Mouse (Mus musculus): ENCODE measurements around the gene Srr. TPM values are rescaled to one million over a fixed set of nuclear protein-coding genes. Genes with fewer than 3 reads are reported as not detected.

Gene Srr
- polyA plus RNA-seq, 1 experiment from 2014 or later = 16.6 TPM

DNA sequence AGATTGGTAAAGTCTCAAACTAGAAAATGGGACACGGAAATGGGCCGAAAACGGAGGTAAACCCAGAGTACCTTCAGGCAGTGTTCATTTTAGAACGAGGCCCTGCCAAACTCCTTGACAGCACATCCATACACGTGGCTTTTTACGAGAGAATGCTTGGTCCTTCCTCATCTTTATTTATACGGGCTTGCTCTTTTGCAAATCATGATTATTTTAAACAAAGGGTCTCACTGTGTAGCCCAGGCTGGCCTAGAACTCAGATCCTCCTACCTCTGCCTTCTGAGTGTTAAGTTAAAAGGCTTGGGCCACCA, 27.3 kb downstream of the Srr start:
- Histone ChIP-seq H3K9ac (peak overlapping the region; percentile 73), H3K4me2 (replicated peaks) (peak overlapping the region; percentile 97), H3K27ac (peak overlapping the region; percentile 87; the same call in 1 of the 2 replicates), H3K36me3 (peaks cover 20% of the 10 kb centered on the region), H3K27me3 (replicated peaks) (no peaks in the 10 kb centered on the region), H3K4me3 (replicated peaks) (peak overlapping the region; percentile 83), H3K4me1 (replicated peaks) (peaks cover 17% of the 10 kb centered on the region), H3K9me3 (no peaks in the 10 kb centered on the region)
- 0% methylated on average over 7 of the region's 7 CpGs for WGBS
- no peak for ATAC-seq

DNA sequence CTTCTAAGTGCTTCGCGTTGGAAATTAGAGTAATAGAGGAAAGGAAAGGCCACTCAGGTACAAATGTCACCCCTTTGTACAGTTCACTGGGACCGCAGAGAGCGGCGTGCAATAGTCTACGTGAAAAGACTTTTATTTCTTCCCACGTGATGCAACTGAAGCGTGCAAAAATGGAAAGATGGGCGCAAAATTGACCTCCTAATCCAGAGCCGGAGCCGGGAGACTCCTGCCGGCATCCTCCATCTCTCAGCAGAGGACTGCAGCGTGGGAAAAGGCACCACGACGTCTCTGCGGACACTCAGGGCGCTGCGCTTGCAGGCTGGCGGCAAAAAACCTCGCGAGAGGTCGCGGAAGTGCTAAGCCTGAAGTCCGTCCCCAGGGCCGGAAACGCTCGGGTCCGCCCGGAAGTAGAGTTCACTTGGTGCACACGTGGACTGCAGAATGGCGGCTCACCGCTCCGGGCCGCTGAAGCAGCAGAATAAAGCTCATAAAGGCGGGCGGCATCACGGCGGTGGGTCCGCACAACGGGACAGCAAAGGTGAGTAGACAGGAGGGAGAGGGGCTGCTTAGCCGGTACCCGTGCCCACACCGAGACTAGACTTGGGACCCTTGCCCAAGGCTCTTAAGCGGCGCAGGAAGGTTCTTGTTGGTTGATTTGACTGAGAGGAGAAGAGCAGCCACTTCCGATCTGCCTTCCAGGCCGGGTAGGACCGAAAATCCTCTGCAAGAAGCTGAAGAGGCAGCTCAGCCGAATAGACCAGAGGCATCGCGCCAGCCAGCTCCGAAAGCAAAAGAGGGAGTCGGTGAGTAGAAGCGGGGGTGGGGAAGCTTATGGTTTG, 27.9 kb downstream of the Srr start, which contains the start of gene Tsr1:
TSS of gene Tsr1 (plus strand) at position 394 of the 839 bp plus-strand sequence.
- H3K27ac ChIP-seq = peak within 1 kb of the TSS; percentile 87
- peak within 1 kb of the TSS; percentile 97 for H3K4me2 ChIP-seq (replicated peaks)
- peaks cover 16% of the 10 kb centered on the region; the same call in 1 of the 2 replicates for H3K36me3 ChIP-seq
- no peaks in the 10 kb centered on the region for H3K9me3 ChIP-seq
- H3K27me3 ChIP-seq (replicated peaks) = no peaks in the 10 kb centered on the region
- peak within 1 kb of the TSS; percentile 73 for H3K9ac ChIP-seq
- WGBS = under 1% methylated on average over 54 of the region's 54 CpGs
- H3K4me1 ChIP-seq (replicated peaks) = peaks cover 17% of the 10 kb centered on the region
- peak; percentile 80 for ATAC-seq
- H3K4me3 ChIP-seq (replicated peaks) = peak within 1 kb of the TSS; percentile 83

DNA sequence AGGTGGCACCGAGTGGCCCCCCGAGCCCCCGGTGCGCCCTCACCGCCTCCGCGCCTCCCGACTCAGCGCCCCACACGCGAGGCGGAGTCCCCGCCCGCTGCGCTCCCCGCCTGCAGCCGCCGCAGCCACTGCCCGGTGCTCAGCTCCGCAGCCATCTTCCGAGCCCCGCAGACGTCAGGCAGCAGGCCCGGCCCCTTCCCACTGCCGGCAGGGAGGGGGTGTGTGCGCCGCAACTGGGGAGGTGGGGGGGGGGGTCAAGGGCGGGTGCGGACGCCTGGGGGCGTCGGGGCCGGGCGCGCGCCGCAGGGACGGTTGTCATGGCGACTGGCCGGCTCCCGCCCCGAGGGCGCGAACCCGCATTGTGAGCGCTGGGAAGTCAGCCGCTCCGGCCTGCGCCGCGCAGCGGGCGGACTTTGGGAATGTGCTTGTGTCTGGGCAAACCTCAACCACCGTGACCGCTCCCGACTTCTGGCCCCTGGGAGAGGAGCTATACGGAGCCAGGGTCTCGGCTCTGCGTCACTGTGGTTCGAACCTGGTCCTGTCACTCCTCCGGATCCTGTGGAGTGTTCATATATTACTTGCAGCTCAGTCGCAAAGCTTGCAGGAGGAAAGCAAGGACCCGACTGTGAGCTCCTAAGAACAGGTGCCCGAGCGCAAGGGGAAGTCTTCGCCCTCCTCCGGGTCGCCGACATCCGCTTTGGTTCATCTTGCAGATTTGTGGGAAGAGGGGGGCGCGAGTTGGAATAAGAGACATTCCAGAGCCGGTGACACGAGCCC, 28.7 kb downstream of the Srr start, which contains the start of gene Sgsm2:
TSS of gene Sgsm2 (minus strand) at position 160 of the 777 bp plus-strand sequence.
- Histone ChIP-seq H3K27me3 (replicated peaks) (no peaks in the 10 kb centered on the region), H3K9ac (peak within 1 kb of the TSS; percentile 73), H3K4me1 (replicated peaks) (peaks cover 14% of the 10 kb centered on the region), H3K36me3 (peaks cover 15% of the 10 kb centered on the region; the same call in 1 of the 2 replicates), H3K4me2 (replicated peaks) (peak within 1 kb of the TSS; percentile 97), H3K27ac (peak within 1 kb of the TSS; percentile 87), H3K9me3 (no peaks in the 10 kb centered on the region), H3K4me3 (replicated peaks) (peak within 1 kb of the TSS; percentile 83)
- under 1% methylated on average over 59 of the region's 74 CpGs for WGBS
- peak; percentile 76 for ATAC-seq

DNA sequence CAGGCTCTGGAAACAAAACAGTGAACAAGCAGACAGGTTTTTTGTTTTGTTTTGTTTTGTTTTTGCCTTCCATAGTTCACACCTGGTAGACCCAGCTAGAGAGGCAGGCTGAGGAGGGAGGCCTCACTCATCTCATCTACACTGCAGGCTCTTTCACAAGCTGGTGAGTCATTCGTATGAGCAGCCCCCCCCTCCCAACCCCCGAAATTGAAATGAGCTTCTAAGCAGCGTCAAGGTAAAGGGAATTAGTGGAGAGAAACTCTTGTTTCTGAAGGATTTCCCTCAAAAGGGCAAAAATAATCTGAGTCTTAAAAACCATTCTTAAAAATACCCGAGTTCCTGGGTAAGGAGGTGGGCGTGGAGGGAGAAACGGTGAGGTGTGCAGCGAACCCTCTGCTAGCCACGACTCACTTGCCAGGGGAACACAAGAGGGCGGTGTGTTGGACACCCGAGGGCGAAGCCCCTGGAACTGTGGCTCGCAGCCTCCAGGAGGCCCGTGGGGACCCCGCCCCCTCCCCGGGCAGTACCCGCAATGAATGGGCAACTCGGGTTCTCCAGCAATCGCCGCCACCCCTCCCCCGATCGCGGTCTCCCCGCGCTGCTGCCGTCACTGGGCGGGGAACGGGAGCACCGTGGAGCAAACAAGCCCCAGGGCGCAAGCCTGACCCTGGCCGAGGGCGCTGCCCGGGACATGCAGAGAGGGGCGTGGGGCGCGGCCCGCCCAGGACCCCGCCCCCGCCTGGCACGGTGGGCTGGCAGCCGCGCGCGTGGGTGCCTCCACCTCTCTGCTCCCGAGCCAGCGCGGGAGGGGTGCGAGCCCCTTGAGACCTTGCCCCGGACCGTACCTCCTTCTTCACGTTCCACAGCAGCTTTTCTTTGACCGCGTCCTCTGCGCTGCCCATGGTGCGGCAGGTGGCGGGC, 29.5 kb downstream of the Srr start:
- ATAC-seq = peak; percentile 73

DNA sequence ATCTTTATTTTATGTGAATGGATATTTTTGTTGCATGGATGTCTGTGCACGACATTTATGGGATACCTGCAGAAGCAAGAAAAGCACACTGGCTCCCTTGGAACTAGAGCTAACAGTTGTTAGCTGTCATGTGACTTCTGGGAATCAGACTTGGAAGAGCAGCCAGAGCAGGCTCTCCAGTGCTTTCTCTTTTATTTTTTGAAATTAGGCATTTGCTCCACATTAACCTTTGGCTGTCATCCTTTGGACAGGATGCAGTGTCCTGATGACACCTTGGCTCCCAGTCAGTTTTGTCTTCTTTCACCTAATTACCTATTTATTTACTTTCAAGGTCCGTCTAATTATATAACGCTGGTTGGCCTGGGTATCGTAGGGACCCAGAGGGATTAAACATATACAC, 31.1 kb downstream of the Srr start:
- ATAC-seq = no peak
- Histone ChIP-seq H3K4me1 (replicated peaks) (0 out of 2 replicates have a peak, but pooled peaks cover 2% of the 10 kb centered on the region), H3K27me3 (replicated peaks) (no peaks in the 10 kb centered on the region), H3K4me2 (replicated peaks) (no peak overlapping the region), H3K9ac (no peak overlapping the region), H3K9me3 (no peaks in the 10 kb centered on the region), H3K27ac (no peak overlapping the region), H3K4me3 (replicated peaks) (no peak overlapping the region), H3K36me3 (no peaks in the 10 kb centered on the region)
- WGBS = 73% methylated on average over 4 of the region's 4 CpGs

More for the DNA sequence above, 29.5 kb downstream of the Srr start:
- Histone ChIP-seq H3K27me3 (replicated peaks) (no peaks in the 10 kb centered on the region), H3K4me3 (replicated peaks) (peak overlapping the region; percentile 83), H3K4me1 (replicated peaks) (peaks cover 12% of the 10 kb centered on the region; the same call in 1 of the 2 replicates), H3K4me2 (replicated peaks) (peak overlapping the region; percentile 97), H3K36me3 (peaks cover 10% of the 10 kb centered on the region; the same call in 1 of the 2 replicates), H3K27ac (peak overlapping the region; percentile 87), H3K9me3 (no peaks in the 10 kb centered on the region), H3K9ac (peak overlapping the region; percentile 73)
- WGBS = 1% methylated on average over 52 of the region's 55 CpGs

DNA sequence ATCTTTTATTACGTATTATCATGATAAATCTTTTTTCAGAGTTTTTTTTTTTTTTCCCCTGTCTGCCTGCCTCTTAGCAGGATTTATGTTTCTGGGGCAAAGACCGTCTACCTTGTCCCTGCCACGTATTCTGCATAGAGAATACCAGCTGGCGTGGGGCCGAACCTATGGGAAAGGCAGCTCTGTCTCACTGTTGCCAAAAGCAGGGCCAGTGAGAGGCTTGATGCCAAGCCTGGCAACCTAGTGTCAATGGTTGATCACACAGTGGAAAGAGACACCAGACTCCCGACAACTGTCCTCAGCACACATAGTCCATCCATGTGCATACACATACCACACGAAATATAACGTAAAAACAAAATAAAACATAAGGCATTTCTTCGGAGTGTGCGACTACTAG, 42.6 kb downstream of the Srr start:
- Histone ChIP-seq H3K4me2 (replicated peaks) (no peak overlapping the region), H3K27ac (no peak overlapping the region), H3K4me3 (replicated peaks) (no peak overlapping the region), H3K27me3 (replicated peaks) (no peaks in the 10 kb centered on the region), H3K4me1 (replicated peaks) (peaks cover 3% of the 10 kb centered on the region; the same call in 1 of the 2 replicates), H3K9me3 (no peaks in the 10 kb centered on the region), H3K9ac (no peak overlapping the region), H3K36me3 (no peaks in the 10 kb centered on the region)
- no peak for ATAC-seq
- 93% methylated on average over 10 of the region's 10 CpGs for WGBS

DNA sequence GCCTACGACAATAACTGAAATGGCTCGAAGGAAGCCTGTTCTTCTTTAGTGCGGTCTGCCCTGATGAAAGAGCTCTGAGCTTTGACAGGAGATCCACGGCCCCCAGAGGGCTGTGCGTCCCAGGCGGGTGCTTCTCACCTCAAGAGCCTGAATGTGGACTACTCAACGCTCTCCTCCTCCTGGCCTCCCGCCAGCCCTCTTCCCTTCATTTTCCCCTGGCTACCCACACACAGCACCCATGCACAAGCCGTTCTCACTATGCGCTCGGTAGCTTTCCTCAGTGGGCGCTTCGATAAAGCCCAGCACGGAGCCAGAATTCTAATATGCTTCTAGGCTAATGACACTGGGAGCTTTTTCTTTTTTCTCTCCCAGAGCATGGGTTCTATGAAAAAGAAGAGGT, 43.8 kb downstream of the Srr start:
- 64% methylated on average over 14 of the region's 14 CpGs for whole genome bisulfite sequencing
- Histone ChIP-seq H3K36me3 (no peaks in the 10 kb centered on the region), H3K9me3 (no peaks in the 10 kb centered on the region), H3K9ac (no peak overlapping the region), H3K4me1 (replicated peaks) (peaks cover 4% of the 10 kb centered on the region; the same call in 1 of the 2 replicates), H3K27me3 (replicated peaks) (no peaks in the 10 kb centered on the region), H3K27ac (no peak overlapping the region), H3K4me2 (replicated peaks) (no peak overlapping the region), H3K4me3 (replicated peaks) (no peak overlapping the region)
- ATAC-seq = no peak

DNA sequence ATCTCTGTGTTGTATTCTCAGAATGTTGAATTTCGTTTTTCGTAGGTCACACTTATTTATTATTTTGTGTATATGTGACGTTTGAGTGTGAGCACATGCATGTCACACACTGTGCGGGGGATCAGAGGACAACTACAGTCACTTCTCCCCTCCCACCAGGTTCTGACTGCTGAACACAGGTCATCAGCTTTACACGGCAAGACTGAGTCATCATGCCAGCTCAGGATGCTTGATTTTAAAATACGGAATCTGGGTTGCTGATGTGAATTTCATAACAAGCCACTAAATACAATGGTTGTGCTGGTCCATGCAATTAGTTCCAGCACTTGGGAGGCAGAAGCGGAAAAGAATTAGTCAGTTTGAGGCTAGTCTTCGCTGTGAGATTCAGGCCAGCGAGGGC, 44.7 kb downstream of the Srr start:
- Histone ChIP-seq H3K4me3 (replicated peaks) (no peak overlapping the region), H3K36me3 (no peaks in the 10 kb centered on the region), H3K9me3 (no peaks in the 10 kb centered on the region), H3K4me2 (replicated peaks) (no peak overlapping the region), H3K27me3 (replicated peaks) (no peaks in the 10 kb centered on the region), H3K27ac (no peak overlapping the region), H3K9ac (no peak overlapping the region), H3K4me1 (replicated peaks) (peaks cover 12% of the 10 kb centered on the region; the same call in 1 of the 2 replicates)
- WGBS = 86% methylated on average over 9 of the region's 9 CpGs
- ATAC-seq = no peak

DNA sequence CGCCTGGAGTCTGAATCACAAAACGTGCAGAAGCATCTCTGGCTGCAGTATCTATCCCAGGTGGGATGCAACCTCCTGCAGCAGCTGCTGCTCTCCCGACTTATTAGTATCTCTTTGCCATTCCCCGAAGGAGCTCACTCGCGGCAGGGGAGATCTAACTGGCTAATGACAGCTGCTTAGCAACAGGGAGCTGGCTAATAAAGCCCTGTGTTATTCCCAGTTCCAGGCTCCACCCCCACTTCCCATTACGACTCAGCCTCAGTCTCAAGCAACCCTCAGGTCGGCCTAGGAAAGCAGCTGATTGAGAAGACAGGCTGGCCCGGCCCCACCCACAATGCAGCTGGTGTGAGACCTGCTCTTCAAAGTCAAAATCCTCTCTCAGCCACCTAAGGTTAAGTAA, 48.9 kb downstream of the Srr start:
- no peaks in the 10 kb centered on the region for H3K36me3 ChIP-seq
- H3K27ac ChIP-seq = 0 out of 2 replicates have a peak overlapping the region, but pooled peaks have one; percentile 4
- H3K9me3 ChIP-seq = no peaks in the 10 kb centered on the region
- WGBS = 3% methylated on average over 9 of the region's 9 CpGs
- H3K27me3 ChIP-seq (replicated peaks) = no peaks in the 10 kb centered on the region
- peak overlapping the region; percentile 30 for H3K4me2 ChIP-seq (replicated peaks)
- H3K4me3 ChIP-seq (replicated peaks) = no peak overlapping the region
- H3K9ac ChIP-seq = no peak overlapping the region
- ATAC-seq = peak; percentile 92
- 0 out of 2 replicates have a peak, but pooled peaks cover 9% of the 10 kb centered on the region for H3K4me1 ChIP-seq (replicated peaks)

DNA sequence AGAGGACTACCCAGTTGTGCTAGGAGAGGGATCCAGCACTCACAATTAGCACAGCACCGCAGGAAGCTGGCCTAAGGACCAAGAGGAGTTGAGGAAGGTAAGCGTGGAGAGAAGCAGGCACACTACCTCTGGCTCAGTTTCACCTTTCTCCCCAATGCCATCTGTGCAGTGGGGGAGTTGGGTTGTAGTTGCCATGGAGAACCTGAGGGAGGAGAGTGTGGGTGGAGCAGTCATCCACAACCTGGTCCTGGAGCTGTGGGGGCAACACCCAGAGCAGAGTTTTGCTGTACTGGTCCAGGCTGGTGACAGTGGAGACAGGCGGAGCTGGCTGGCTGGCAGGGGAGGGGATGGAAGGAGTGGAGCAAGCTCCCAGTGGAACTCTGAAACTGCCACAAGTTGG, 51.1 kb downstream of the Srr start:
- Histone ChIP-seq H3K9me3 (no peaks in the 10 kb centered on the region), H3K27ac (no peak overlapping the region), H3K9ac (no peak overlapping the region), H3K4me1 (replicated peaks) (peaks cover 14% of the 10 kb centered on the region; the same call in 1 of the 2 replicates), H3K4me3 (replicated peaks) (no peak overlapping the region), H3K27me3 (replicated peaks) (no peaks in the 10 kb centered on the region), H3K36me3 (no peaks in the 10 kb centered on the region), H3K4me2 (replicated peaks) (no peak overlapping the region)
- 57% methylated on average over 3 of the region's 3 CpGs for WGBS
- ATAC-seq = no peak

DNA sequence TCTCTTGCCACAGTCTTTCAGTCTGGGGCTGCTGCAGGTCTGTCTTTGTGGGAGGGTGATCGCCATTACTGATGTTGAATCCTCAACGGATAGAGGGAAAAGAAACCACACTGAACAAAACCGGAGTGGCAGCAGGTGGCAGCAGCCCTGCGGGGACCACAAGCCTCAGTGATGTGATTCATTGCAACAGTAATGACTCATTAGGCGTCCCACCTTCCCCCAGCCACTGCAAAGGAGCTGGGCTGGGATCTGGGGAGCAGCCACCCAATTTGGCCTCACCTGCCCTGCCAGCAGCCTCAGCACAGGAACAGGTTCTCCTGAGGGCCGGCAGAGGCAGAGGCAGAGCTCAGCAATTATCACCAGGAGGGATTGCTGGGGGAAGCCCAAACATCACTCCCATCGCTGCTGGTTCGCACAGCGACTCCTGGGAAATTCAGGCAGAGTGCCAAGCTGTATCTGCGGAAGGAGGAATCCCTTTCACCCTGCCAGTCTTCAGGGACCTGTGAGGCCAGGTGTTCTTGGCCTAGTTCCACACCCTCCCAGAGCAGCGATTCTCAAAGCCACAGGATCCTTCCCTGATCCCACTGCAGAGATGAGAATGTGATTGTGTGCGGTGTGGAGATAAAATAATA, 54.6 kb downstream of the Srr start:
- Histone ChIP-seq H3K36me3 (no peaks in the 10 kb centered on the region), H3K27me3 (replicated peaks) (no peaks in the 10 kb centered on the region), H3K27ac (no peak overlapping the region), H3K4me3 (replicated peaks) (no peak overlapping the region), H3K4me1 (replicated peaks) (peaks cover 5% of the 10 kb centered on the region; the same call in 1 of the 2 replicates), H3K4me2 (replicated peaks) (no peak overlapping the region), H3K9me3 (no peaks in the 10 kb centered on the region), H3K9ac (no peak overlapping the region)
- ATAC-seq = no peak
- 49% methylated on average over 12 of the region's 12 CpGs for WGBS

Measured in intestine, embryonic 15.5 days (tissue).